Mouse (Mus musculus) telencephalon, adult 2 months (tissue): ENCODE results near the gene Cd53.

Experiments used
- DNase-seq: peaks from one replicate; pipeline ENCODE4 v3.0.0-alpha.2; 2011; ENCODE audit warnings: low read depth, low spot score

Cd53 gene

DNA sequence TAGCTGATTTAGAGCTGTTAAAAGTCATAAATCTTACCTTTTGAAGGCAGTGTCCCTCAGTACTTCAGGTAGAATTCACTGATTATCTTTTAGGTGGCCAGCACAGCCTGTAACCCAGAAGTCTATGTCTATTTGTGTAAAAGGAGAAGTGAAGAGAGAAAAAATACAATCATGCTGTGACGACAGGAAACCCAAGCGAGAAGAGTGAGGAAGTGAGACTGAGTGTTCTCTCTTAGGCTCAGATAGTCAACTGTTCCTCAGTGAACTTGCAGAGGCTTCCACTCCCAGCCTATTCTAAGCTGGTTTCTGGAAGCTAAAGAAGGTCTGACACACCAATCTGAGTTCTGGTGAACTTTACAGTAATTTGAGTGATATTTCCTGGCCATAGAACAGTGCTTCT lies at the start of gene Cd53:
Gene Cd53 (minus strand): TSS at position 220 of the 400 bp plus-strand sequence.
- DNase-seq = peak; percentile 17

GRCm38 (mm10) chr3:106832107-106832506 lies 42.2 kb upstream of the Cd53 start:
- DNase-seq = no peak

DNA sequence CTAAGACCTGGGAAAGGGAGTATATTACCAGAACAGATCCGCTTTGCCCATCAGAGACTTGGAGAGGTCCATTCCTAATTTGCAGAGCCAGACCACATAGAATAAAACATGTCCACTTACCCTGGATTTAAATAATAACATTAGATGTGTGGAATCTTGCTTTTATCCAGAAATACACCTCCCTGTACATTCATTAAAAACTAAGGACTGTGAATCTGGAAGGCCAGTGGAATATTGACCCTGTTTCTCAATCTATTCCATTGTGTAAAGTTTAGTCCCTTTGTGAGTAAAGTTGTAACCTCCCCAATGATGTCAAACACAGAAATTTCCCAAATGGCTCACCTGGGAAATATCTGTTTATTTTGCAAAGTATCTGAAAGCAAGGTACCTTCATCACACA lies 36.2 kb upstream of the Cd53 start, which contains the start of gene Olfr266:
Gene Olfr266 (minus strand): TSS at position 101 of the 400 bp plus-strand sequence.
- DNase-seq = no peak

GRCm38 (mm10) chr3:106817676-106818075 lies 27.7 kb upstream of the Cd53 start:
- DNase-seq = peak; percentile 18

GRCm38 (mm10) chr3:106808972-106809695 lies 19.2 kb upstream of the Cd53 start:
- no peak for DNase-seq

DNA sequence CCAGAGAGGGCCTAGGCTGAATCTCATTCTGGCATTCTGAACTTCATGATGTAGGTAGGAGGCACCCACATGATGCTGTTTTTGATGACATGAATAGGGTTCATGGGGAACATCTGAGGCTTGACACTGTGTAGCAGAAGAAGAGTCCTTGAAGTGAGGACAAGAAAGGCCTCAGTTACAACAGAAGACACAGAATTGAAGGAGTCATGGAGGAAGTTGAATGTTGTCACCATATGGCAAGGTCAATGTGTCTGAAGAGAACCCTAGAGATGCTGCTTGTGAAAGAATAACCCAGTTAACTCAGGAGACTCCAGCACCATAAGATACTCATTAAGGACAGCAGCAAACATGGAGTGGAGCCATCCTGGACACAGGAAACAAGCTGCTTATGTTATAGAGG lies 8.1 kb upstream of the Cd53 start:
- no peak for DNase-seq

GRCm38 (mm10) chr3:106788440-106788887 lies 1.5 kb downstream of the Cd53 start:
- no peak for DNase-seq

GRCm38 (mm10) chr3:106787972-106788371 lies 2.0 kb downstream of the Cd53 start:
- DNase-seq = no peak

DNA sequence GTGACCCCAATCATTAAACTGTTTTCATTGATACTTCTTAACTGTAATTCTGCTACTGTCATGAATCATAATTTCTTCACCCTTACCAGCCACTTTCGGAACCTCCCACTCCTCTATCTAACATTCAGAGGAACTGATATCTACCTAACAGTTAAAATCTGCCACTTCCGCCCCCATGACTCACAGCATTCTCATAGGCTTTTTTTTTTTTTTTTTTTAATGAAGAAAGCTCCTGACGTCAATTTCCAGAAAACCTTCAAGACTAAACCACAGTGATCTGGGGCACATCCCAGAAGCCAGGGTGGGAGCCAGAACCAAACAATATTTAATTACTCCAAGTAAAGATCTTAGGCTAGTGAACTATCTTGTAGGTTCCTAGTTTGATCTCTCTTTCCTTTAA lies 4.8 kb downstream of the Cd53 start:
- no peak for DNase-seq

DNA sequence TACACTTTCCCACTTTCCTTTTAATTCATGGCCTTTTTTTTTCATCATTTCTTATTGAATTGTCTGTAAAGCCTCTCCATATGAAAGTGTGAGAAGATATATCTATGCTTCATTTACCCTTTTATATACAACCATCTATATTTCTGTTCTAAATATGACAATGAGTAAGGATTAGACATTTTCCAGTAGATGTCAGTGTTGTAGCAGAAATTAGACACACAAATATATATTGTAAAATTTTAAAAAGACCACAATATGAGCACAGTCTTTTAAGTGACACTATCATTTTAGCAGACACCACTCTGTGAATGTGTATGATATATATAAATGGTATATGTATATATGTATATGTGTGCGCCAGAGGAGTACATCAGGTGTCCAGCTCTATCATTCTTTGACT lies 18.1 kb downstream of the Cd53 start:
- no peak for DNase-seq

DNA sequence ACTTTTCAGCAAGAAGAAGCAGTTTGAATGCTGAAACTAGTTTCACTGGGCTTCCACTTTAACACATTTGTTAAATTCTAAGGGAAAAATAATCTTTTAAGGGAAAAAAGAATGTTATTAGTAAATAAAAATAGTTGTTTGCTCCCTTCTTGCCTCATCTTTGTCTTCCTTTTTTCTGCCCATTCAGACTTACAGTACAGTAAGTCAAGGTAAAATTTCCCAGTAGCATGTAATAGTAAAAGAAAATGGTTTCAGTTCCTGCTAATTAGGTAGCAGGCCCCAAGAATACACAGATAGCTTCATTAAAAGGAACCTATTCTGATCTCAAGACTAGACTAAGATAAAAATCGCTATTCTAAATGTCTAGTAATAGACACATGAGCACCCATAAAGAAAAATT lies 34.1 kb downstream of the Cd53 start:
- DNase-seq = no peak

- DNase-seq = peak; percentile 89
Observed at GRCm38 (mm10) chr3:106722028-106722945, 67.7 kb downstream of the Cd53 start.

DNA sequence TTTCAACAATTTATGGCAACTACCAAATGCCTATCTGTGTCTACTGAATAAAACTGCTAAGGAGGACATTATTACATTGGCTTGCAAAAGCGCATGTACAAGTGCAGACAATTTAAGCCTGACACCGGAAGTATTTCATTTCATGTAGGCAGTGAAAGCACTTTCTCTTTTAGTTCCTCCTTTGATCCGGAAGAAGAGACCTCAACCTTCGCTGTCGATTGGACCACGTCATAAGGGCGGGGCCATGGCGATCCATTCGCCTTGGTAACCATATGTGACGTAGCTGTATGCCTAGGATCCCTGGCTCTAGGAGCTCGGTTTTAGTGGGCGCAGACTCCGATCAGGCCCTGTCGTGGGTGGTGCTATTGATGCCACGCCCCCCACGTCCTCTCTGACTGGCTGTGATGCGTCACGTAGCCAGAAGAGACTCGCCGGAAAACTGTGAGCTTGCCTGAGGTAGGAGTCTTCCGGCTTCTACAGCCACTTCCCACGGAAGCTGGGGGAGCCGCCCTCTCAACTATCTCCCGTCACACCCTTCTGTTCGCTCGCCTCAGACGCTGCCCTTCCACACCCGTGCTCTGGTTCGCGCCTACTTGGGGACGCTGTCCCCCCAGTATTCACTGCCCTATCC lies 68.4 kb downstream of the Cd53 start:
- peak; percentile 99 for DNase-seq
